Mouse (Mus musculus) heart, embryonic 14.5 days (tissue): ENCODE data around the gene Lysmd2. TPM values are rescaled to one million over a fixed set of nuclear protein-coding genes. Genes with fewer than 3 reads are reported as not detected.
A peak's percentile ranks its signal among the peaks of the same experiment; 100 is the strongest.
"Not testable (repeated sequence)": the region's sequence is repeated elsewhere in the genome, so short reads cannot be mapped to it uniquely, and the experiment has no call there.

Experiments
- ATAC-seq: fragments of 200-750 bp; cut with Nextera tagmentation; 2 replicates; pipeline ENCODE4 v1.8.0; 2017; ENCODE audit warnings: low read depth, moderate TSS enrichment; ENCODE audit not compliant: insufficient number of reproducible peaks, insufficient read depth, low FRiP score
- H3K27ac ChIP-seq, 2 experiments: fragments of 200-500 bp in 1 of 2; fragments of 300-500 bp in 1 of 2; sonication (generic) in 1 of 2; replicated peaks in 1 of 2; 2 replicates each; pipeline ENCODE4 v1.5.1; 2012 to 2014; ENCODE audit warnings: low read depth in 2 of 2, low read length in 2 of 2, control low read depth in 1 of 2, mild to moderate bottlenecking in 1 of 2, mixed read lengths in 1 of 2; ENCODE audit not compliant: control insufficient read depth in 1 of 2, insufficient read depth in 1 of 2
- H3K27me3 ChIP-seq: fragments of 300-500 bp; sonication (generic); 2 replicates; pipeline ENCODE4 v1.6.1; 2014; ENCODE audit warnings: mild to moderate bottlenecking, low read length, control low read depth; ENCODE audit not compliant: control insufficient read depth, insufficient read depth
- H3K36me3 ChIP-seq: fragments of 300-500 bp; sonication (generic); 2 replicates; pipeline ENCODE4 v1.6.1; 2014; ENCODE audit warnings: mild to moderate bottlenecking, control low read depth, low read length, mixed read lengths; ENCODE audit not compliant: control insufficient read depth, insufficient read depth
- H3K4me1 ChIP-seq, 2 experiments: fragments of 200-500 bp in 1 of 2; fragments of 300-500 bp in 1 of 2; sonication (generic) in 1 of 2; 2 replicates each; pipeline ENCODE4 v1.6.1; 2012 to 2014; ENCODE audit warnings: low read length in 2 of 2, control low read depth in 1 of 2, mixed read lengths in 1 of 2; ENCODE audit not compliant: control insufficient read depth in 2 of 2, insufficient read depth in 2 of 2
- H3K4me2 ChIP-seq: fragments of 300-500 bp; sonication (generic); 2 replicates; pipeline ENCODE4 v1.6.1; 2014; ENCODE audit warnings: mild to moderate bottlenecking, low read length
- H3K4me3 ChIP-seq, 2 experiments: fragments of 200-500 bp in 1 of 2; fragments of 300-500 bp in 1 of 2; sonication (generic) in 1 of 2; 2 replicates each; pipeline ENCODE4 v1.5.1; 2012 to 2014; ENCODE audit warnings: low read length in 2 of 2, mild to moderate bottlenecking in 2 of 2, control low read depth in 1 of 2, low read depth in 1 of 2, moderate library complexity in 1 of 2; ENCODE audit not compliant: control insufficient read depth in 1 of 2, insufficient read depth in 1 of 2
- H3K9ac ChIP-seq: fragments of 300-500 bp; sonication (generic); 2 replicates; pipeline ENCODE4 v1.6.1; 2014; ENCODE audit warnings: mild to moderate bottlenecking, low read length
- H3K9me3 ChIP-seq: fragments of 300-500 bp; sonication (generic); 2 replicates; pipeline ENCODE4 v1.6.1; 2016; ENCODE audit warnings: low read length, control low read depth; ENCODE audit not compliant: control insufficient read depth
- WGBS: fragments of 180-500 bp; shearing (Covaris S2); extraction: QIAGEN DNeasy Blood & Tissue Kit; methylation state at CpG from one replicate; pipeline ENCODE4 v1.1.7; 2014; 5-methylcytosine and 5-hydroxymethylcytosine counted together
- polyA plus RNA-seq: library from polyadenylated mRNA; unstranded; fragments of >200 nt; fragmentation: Nextera tagmentation; extraction: Ambion mirVana; gene quantifications from 2 replicates; pipeline ENCODE4 v1.2.1, GENCODE M21; 2014

Gene Lysmd2
- polyA plus RNA-seq, 1 experiment from 2014 or later: 21.3 TPM

DNA sequence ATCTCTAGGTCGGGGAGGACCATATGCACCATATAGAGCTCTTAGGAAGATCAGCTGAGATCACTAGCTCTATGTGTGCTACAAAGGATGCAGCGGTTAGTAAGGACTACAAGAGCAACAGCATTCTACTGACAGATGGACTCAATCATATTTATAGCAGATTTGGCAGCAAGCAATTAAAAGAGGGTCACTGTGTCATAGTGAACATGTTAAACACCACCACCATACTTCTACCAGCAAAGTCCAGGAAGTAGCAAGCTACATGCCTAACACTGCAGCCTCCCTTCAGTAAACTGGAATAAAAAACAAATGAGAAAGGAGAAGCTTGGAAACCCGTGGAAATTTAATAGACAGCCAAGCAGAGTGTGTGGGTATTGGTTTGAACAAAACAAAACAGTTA, 9.0 kb upstream of the Lysmd2 start:
- WGBS: 72% methylated on average over 3 of the region's 3 CpGs
- Histone ChIP-seq H3K27ac (no peak overlapping the region), H3K9ac (no peak overlapping the region), H3K4me1 (no peaks in the 10 kb centered on the region), H3K27me3 (no peaks in the 10 kb centered on the region), H3K9me3 (no peaks in the 10 kb centered on the region), H3K36me3 (no peaks in the 10 kb centered on the region), H3K4me3 (no peak overlapping the region), H3K4me2 (no peak overlapping the region)
- no peak for ATAC-seq

DNA sequence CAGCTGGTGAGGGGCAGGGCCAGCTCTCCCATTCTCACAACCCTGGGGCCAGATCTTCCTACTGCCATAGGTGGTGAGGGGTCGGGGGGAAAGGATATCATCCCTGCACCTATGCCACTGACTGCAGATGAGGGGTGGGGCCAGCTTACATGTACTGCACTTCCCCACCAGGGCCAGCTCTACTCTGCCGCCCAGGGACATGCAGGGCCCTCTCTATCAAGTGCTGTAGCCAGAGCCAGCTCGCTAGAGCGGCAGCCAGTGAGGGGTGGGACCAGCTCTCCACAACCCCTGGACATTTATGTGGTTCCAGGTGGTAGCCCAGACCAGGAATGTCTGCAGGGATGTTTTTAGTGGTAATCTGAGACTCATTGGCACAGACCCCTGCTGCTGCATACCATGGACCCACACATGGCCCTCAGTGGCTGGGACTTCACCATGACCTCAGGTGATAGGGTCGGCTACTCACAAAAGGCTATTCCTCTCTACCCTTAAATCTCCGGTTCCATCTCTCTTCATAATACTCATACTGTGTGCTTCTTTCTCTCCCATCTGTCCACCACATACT, 6.6 kb upstream of the Lysmd2 start:
- 75% methylated on average over 6 of the region's 6 CpGs for WGBS
- Histone ChIP-seq H3K9ac (no peak overlapping the region), H3K4me2 (no peak overlapping the region), H3K4me1 (no peaks in the 10 kb centered on the region), H3K27ac (no peak overlapping the region), H3K27me3 (no peaks in the 10 kb centered on the region), H3K4me3 (no peak overlapping the region), H3K36me3 (no peaks in the 10 kb centered on the region), H3K9me3 (no peaks in the 10 kb centered on the region)
- ATAC-seq: no peak

DNA sequence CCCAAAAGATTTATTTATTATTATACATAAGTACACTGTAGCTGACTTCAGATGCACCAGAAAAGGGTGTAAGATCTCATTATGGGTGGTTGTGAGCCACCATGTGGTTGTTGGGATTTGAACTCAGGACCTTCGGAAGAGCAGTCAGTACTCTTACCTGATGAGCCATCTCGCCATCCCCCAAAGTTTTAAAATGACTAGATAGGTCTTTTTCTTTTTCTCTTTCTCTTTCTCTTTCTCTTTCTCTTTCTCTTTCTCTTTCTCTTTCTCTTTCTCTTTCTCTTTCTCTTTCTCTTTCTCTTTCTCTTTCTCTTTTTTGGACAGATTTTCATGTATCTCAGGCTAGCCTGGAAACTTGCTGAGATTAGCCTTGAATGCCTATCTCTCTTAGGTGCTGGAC, 5.8 kb upstream of the Lysmd2 start:
- H3K4me1 ChIP-seq, H3K27ac ChIP-seq, ATAC-seq, H3K9ac ChIP-seq, H3K4me2 ChIP-seq, H3K27me3 ChIP-seq, H3K4me3 ChIP-seq, H3K9me3 ChIP-seq, H3K36me3 ChIP-seq: not testable (repeated sequence)
- 87% methylated on average over 2 of the region's 2 CpGs for WGBS

DNA sequence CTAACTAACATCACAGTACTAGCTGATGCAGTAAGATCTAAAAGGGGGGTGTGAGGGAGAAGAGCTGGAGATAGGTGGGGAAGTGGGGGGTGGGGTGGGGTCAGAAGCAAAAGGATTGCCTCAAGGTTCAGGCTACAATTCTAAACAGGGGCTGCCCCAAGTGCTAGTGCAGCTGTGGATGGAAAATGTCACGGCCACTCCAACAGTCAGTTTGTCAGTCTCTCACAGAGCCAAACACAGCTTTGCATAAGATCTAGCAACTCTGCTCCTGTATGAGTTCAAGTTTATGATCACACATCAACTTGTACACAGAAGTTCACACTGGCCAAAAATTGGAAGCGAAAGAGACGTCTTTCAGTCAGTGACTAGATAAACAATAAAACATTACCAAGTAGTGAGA, 4.1 kb upstream of the Lysmd2 start:
- Histone ChIP-seq H3K4me1 (peaks cover 2 to 3% of the 10 kb centered on the region in 2 experiments; a peak in 2 of 4 replicates), H3K4me3 (no peak overlapping the region), H3K27me3 (0 out of 2 replicates have a peak, but pooled peaks cover 5% of the 10 kb centered on the region), H3K4me2 (no peak overlapping the region), H3K36me3 (no peaks in the 10 kb centered on the region), H3K27ac (no peak overlapping the region), H3K9ac (no peak overlapping the region), H3K9me3 (no peaks in the 10 kb centered on the region)
- no peak for ATAC-seq
- 74% methylated on average over 3 of the region's 3 CpGs for WGBS

DNA sequence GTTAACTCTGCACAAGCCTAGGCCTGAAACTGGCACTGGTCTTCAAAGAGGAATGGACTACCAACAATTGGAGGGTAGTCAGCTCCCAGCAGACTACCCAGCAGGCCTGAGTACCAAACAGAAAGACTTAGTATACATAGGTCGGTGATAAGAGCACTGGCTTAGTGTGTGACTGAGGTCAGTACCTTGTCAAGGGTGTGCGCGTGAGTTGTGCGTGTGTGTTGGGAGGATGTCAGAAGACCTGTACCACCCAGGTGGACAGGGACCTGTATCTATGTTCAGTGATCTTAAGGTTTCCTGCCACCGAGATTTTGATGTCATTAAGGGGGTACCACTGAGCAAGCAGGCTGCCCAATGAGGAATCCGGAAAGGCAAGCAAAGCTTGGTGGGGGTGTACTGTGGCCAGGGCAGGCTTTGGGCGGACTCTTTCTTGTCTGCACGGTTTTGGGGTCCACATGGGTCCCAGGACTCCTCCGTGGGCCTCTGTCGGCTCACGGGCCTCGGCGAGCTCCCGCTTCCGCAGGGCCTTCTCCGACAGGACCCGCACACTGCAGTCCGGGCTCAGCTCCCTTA, 472 bp upstream of the Lysmd2 start:
- H3K4me3 ChIP-seq: peak overlapping the region; percentile 85 to 98
- ATAC-seq: no peak
- peak overlapping the region; percentile 90 for H3K9ac ChIP-seq
- H3K36me3 ChIP-seq: no peaks in the 10 kb centered on the region
- H3K27me3 ChIP-seq: 0 out of 2 replicates have a peak, but pooled peaks cover 5% of the 10 kb centered on the region
- peaks cover 2 to 3% of the 10 kb centered on the region in 2 experiments; a peak in 2 of 4 replicates for H3K4me1 ChIP-seq
- H3K27ac ChIP-seq: peak overlapping the region; percentile 7 to 75; a peak in 3 of 4 replicates
- peak overlapping the region; percentile 94 for H3K4me2 ChIP-seq
- H3K9me3 ChIP-seq: 0 out of 2 replicates have a peak, but pooled peaks cover under 1% of the 10 kb centered on the region
- 15% methylated on average over 18 of the region's 18 CpGs for WGBS

DNA sequence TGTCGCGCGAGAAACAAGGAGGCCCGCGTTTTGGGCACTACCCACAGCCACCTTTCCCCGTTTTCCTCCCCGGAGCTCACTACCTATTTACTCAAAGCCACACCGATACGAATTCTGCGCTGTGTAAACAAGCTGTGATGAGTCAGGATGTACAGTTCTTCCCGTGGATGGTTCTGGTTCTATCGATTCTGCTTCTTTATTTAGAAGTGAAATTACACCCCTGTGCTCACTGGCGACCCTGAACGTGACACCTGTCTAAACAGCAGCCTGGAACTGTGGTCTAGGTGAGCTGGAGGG, 715 bp downstream of the Lysmd2 start:
- H3K4me2 ChIP-seq: peak overlapping the region; percentile 94
- peak overlapping the region; percentile 90 for H3K9ac ChIP-seq
- 0 out of 2 replicates have a peak, but pooled peaks cover 5% of the 10 kb centered on the region for H3K27me3 ChIP-seq
- H3K9me3 ChIP-seq: 0 out of 2 replicates have a peak, but pooled peaks cover 2% of the 10 kb centered on the region
- WGBS: 2% methylated on average over 14 of the region's 14 CpGs
- H3K27ac ChIP-seq: peak overlapping the region; percentile 13 to 75; a peak in 3 of 4 replicates
- H3K36me3 ChIP-seq: no peaks in the 10 kb centered on the region
- H3K4me1 ChIP-seq: peaks cover 2 to 3% of the 10 kb centered on the region in 2 experiments; a peak in 3 of 4 replicates
- ATAC-seq: no peak
- H3K4me3 ChIP-seq: peak overlapping the region; percentile 85 to 98

DNA sequence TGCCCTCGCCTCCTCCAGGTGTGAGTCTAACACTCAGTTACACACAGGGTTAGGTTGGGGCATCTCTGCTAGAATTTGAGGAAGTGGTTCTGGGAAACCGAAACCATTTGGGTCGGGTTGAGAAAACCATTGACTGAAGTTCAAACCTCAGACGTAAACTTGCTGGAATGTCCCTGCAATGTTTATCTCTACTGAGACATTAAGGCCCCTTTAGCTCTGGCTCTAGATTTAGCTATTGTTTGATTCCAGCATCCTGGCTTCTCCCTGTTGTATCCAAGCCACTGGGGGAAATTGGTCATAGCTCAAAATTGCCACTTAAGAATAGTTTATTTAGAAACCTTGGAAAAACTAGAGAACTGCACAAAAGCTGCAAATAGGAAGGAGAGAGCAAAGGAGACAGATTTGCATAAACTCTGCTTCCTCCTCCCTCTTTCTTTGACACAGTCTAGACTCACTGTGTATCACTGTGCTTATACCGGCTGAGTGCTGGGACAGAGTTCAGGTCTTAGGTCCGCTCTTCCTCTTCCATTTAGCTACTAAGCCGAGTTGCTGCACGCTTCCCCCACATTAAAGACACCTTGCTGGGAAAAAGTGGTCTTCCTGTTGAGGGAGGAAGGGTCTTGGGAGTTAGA, 5.4 kb downstream of the Lysmd2 start:
- Histone ChIP-seq H3K36me3 (0 out of 2 replicates have a peak, but pooled peaks cover 6% of the 10 kb centered on the region), H3K4me3 (no peak overlapping the region), H3K9me3 (0 out of 2 replicates have a peak, but pooled peaks cover 2% of the 10 kb centered on the region), H3K4me1 (peaks cover 3 to 7% of the 10 kb centered on the region in 2 experiments; a peak in 2 of 4 replicates), H3K9ac (no peak overlapping the region), H3K27ac (peak overlapping the region; percentile 41 to 45; a peak in 2 of 4 replicates), H3K27me3 (no peaks in the 10 kb centered on the region), H3K4me2 (no peak overlapping the region)
- no peak for ATAC-seq
- WGBS: 65% methylated on average over 8 of the region's 8 CpGs
